Mouse (Mus musculus) lung, postnatal 25 days (tissue): ENCODE data around the gene Gm20388.

Experiments
- DNase-seq: peaks from one replicate; pipeline ENCODE4 v3.0.0; 2022; ENCODE audit warnings: low spot score

The Gm20388 gene

GRCm38 (mm10) chr8:120397444-120398411, 487.1 kb downstream of the Gm20388 start:
- peak; percentile 77 for DNase-seq

GRCm38 (mm10) chr8:120399212-120399934, 488.7 kb downstream of the Gm20388 start:
- DNase-seq: no peak

- no peak for DNase-seq
Observed at GRCm38 (mm10) chr8:120401216-120401615, 490.6 kb downstream of the Gm20388 start.

GRCm38 (mm10) chr8:120401712-120402111, 491.1 kb downstream of the Gm20388 start:
- DNase-seq: no peak

DNA sequence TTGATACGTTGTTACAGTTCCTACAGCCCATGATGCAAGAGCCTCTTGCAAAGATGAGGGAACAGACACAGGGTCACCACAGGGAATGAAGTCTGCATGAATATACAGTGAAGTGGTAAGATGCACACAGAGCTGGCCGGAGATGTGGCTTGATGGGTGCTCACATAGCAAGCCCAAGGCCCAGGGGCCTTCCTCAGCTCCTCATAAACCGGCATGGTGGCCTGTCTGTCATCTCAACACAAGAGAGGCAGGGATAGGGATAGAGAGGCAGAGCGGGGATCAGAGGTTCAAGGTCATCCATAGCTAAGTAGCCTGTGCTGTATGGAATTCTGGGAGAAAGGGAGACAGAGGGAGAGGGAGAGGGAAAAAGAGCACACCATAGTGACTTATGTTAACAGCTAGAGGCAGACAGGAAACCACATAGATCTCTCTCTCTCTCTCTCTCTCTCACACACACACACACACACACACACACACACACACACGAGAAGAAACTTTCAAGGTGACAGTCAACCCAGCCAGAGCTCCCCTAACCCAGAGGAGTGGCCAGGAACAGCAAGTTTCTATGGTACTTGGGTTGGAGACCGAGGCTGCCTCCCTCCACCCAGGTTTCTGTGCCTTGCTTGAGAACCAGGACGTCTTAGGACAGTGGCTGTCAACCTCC, 493.1 kb downstream of the Gm20388 start:
- DNase-seq: no peak

DNA sequence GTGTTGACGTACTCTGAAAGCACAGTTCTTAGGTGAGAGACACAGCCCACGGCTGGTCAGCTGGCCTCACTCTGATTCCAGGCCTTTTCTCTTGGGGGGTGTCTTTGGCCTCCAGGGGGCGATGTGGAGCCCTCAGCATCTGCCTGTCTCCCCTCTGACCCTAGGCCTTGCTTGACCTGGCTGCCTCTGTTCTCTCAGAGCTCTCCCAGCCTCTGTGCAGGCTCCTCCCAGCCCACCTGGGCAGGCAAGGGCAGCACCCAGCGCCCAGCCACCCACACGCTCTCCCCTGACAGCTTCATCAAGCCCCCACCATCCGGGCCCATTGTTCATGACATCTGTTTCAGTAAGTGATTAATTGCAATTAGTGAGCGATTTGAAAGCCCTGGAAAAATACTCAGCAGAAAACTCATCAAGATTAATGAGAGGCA, 494.0 kb downstream of the Gm20388 start:
- peak; percentile 71 for DNase-seq

DNA sequence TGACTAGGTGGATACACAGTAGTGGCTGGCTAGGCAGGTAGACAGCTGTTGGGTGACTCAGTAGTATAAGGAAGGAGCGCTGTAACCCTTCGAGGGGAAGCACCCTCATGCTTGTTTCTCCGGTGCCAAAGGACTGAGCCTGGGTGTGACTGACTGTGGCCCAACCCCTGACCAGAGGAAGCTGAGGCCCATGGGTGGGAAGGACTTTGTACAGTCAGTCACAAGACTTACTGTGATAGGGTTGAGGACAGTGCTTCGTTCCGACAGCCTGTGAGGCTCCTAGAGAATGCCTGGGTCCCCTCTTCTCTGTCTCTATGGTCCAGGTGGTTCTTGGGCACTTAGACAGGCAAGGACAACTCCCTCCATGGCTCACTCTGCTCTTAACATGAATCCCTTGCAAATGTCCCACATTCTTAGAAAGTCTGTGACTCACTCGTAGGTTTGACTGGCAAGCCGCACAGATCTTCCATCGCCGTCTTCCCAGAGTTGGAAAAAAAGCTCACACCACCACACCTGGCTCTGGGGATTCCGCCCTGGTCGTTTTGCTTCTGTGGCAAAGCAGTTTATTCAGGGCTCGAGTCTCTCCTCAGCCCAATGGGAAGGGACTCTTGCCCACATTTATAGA, 495.5 kb downstream of the Gm20388 start:
- DNase-seq: no peak

- DNase-seq: no peak
Observed at GRCm38 (mm10) chr8:120407701-120408240, 497.1 kb downstream of the Gm20388 start.

GRCm38 (mm10) chr8:120408241-120409215, 497.9 kb downstream of the Gm20388 start:
- peak; percentile 79 for DNase-seq

DNA sequence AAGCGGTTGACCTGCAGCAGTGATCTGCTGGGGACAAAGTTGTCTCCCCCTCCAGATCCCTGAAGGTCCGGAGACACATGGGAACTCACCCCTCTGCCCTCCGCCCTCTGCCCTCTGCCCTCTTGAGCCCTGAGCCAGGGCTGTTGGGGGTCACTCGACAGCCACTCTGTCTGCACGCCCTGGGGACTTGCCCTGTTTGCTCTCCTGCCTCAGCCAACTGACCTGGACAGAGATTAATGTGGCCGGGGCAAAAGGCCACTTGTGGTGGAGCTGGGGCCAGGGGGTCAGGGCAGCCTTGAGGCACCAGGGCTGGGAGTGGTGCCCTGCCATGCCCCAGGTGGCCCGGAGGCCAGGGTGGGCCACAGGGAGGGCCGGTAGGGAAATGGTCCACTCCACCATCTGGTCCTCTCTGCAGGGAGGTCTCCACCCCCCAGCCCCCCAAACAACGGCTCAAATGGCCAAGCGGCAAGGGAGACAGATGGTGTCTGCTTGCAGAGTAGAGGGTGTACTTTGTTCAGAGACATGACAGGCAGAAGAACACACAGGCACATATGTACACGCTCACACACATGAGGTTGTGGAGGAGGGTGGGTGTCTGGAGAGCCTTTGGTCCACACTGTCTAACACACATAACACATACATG, 498.9 kb downstream of the Gm20388 start:
- no peak for DNase-seq

DNA sequence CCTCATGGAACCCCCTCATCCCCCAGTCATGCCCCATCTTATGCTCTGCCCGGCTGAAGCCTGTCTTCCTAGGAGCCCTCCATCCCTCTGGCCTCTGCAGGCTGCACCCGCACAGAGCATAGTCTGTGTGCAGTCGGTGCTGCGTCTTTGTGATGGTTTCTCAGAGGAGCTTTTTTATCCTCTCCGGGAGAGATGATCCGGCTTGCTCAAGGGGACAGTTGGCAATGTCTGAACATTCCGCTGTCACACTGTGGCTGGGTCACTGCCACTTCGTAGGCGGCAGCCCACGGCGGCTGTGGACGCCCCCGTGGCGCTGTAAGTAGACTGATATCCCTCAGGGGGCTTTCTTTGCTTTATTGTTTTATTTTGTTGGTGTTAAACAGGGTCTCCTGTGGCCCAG, 500.4 kb downstream of the Gm20388 start:
- no peak for DNase-seq

- no peak for DNase-seq
Observed at GRCm38 (mm10) chr8:120411862-120412261, 501.2 kb downstream of the Gm20388 start.

DNA sequence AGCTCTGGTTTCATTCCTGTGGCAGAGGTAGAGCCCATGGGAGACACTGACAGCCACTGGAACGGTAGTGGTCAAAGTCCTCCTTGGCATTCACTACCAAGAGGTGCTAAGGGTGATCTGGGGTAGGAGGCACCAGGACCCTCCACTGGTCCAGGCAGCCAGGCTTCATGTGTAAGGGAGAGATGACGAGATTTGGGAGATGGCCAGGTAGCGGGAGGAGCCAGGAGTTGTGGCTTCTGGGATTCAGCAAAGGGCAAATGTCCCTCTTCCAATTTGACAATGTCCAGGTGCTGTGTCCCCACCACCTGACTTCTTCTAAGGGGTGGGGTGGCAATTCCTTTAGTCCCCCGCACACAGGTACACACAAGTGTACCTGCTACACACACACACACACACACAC, 501.7 kb downstream of the Gm20388 start:
- DNase-seq: no peak

DNA sequence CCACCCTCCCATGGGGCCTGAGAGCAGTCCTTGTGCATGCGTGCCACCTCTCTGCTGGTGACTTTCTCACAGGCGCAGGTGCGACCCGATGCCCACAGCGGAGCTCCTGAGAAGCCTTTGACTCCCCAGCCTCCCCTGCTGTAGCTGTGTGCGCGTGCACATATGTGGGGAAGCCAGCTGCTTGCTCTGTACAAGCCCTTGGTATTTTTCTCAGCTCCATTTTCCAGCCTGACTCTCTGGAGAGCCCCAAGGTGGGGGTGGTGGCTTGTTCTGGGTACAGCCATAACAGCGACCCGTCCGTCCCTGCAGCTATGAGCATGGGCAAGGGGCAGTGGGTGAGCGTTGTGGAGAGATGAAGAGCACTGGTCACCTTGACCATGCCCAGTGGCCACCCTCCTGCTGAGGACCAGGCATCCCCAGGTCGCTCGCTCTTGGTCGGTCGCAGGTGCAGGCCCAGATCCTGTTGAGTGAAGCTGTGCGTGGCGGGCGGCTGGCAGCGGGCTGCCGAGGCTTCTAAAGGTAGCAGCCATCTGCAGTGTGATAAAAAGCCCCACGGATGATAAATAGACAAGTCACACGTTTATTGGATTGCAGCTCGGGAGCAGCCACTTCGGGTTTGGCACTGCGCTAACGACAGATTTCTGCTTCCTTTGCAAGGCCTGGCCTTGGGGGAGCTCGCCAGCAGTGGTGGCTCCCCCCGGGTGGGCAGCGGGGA, 502.4 kb downstream of the Gm20388 start:
- DNase-seq: no peak

GRCm38 (mm10) chr8:120413626-120413988, 503.0 kb downstream of the Gm20388 start:
- no peak for DNase-seq

DNA sequence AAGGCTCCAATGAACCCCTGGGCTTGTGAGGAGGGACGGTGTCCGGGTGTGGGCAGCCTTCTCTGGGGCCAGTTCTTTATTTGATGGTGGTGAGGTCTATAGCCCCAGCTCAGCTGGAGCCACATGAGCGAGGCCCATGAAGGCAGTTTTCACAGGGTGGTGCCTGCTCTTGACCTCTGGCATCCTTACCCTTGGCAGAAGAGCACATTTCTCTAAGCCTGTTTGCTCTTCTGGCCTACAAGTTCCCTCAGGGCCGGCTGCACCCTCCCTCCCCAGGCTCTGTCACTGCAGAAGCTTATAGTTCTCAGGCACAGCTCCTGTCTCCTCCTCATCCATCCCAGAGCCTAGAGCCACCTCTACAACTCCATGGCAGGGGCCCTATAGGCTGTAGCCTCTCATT, 503.6 kb downstream of the Gm20388 start:
- no peak for DNase-seq

DNA sequence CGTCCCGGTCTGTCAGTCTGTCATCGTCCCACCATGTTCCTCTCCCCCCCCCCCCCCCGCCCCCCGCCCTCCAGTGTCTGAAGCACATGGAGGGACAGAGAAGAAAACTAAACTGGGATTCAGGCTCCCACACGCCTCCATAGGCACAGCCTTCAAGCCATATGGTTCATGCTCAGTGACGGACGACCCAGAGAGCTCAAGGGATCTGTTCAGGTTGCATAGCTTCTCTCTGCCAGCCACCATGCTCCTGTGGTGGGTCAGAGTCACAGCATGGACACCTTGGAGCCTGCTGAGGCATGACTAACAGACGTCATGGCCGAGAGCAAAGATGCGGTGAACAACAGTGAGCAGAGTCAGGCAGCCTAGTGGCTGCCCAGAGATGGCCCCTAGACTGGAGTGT, 504.8 kb downstream of the Gm20388 start:
- DNase-seq: no peak

DNA sequence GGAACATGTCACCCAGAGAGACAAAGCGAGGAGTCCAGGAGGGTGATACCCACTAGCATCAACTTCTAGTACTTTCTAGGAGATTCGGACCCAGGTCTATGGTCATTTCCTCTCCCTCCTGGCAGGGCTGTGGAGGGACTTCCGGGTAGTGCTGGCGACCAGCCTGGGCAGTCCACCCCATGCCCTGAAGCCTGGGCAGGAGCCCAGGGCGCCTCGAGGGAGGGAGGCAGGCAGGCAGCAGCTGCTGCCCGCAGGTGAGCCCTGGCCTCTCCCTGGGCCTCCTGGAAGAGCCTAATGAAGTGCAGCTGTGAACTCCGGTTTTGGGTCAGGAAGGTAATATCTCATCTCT, 505.5 kb downstream of the Gm20388 start:
- peak; percentile 54 for DNase-seq
